Mouse (Mus musculus) liver, embryonic 13.5 days (tissue): ENCODE measurements around the gene Bcl2. TPM values are rescaled to one million over a fixed set of nuclear protein-coding genes. Genes with fewer than 3 reads are reported as not detected.

Experiments
- ATAC-seq: fragments of 200-750 bp; cut with Nextera tagmentation; 2 replicates; pipeline ENCODE4 v1.8.0; 2017; ENCODE audit warnings: low read depth, mild to moderate bottlenecking, moderate number of reproducible peaks, moderate library complexity
- DNase-seq: peaks from one replicate; pipeline ENCODE4 v3.0.0; 2022
- H3K27ac ChIP-seq: fragments of 300-500 bp; sonication (generic); 2 replicates; pipeline ENCODE4 v1.5.1; 2015; ENCODE audit warnings: moderate library complexity, mild to moderate bottlenecking, inconsistent platforms
- H3K27me3 ChIP-seq: fragments of 300-500 bp; sonication (generic); 2 replicates; pipeline ENCODE4 v1.6.1; 2015; ENCODE audit warnings: mild to moderate bottlenecking, inconsistent platforms
- H3K36me3 ChIP-seq: fragments of 300-500 bp; sonication (generic); 2 replicates; pipeline ENCODE4 v1.6.1; 2015; ENCODE audit warnings: mild to moderate bottlenecking, inconsistent platforms
- H3K4me1 ChIP-seq: fragments of 300-500 bp; sonication (generic); replicated peaks from 2 replicates; pipeline ENCODE4 v1.6.1; 2015; ENCODE audit warnings: inconsistent platforms
- H3K4me2 ChIP-seq: fragments of 300-500 bp; sonication (generic); 2 replicates; pipeline ENCODE4 v1.6.1; 2015; ENCODE audit warnings: inconsistent platforms, mild to moderate bottlenecking, moderate library complexity
- H3K4me3 ChIP-seq: fragments of 300-500 bp; sonication (generic); replicated peaks from 2 replicates; pipeline ENCODE4 v1.5.1; 2015; ENCODE audit warnings: mild to moderate bottlenecking, inconsistent platforms
- H3K9ac ChIP-seq: fragments of 300-500 bp; sonication (generic); 2 replicates; pipeline ENCODE4 v1.6.1; 2015; ENCODE audit warnings: mild to moderate bottlenecking, inconsistent platforms
- H3K9me3 ChIP-seq: fragments of 300-500 bp; sonication (generic); replicated peaks from 2 replicates; pipeline ENCODE4 v1.6.1; 2016; ENCODE audit warnings: inconsistent platforms
- WGBS: fragments of 180-500 bp; shearing (Covaris S2); methylation state at CpG from one replicate; pipeline ENCODE4 v1.1.7; 2015; ENCODE audit not compliant: insufficient replicate concordance; 5-methylcytosine and 5-hydroxymethylcytosine counted together
- polyA plus RNA-seq: library from polyadenylated mRNA; unstranded; fragments of >200 nt; fragmentation: Nextera tagmentation; extraction: Ambion mirVana; gene quantifications from 2 replicates; pipeline ENCODE4 v1.2.1, GENCODE M21; 2015

Gene Bcl2
- polyA plus RNA-seq, 1 experiment from 2014 or later: 1.0 TPM

GRCm38 (mm10) chr1:106612166-106613031 is 101.7 kb downstream of the Bcl2 start:
- H3K27me3 ChIP-seq: no peaks in the 10 kb centered on the region
- WGBS: 35% methylated on average over 8 of the region's 8 CpGs
- no peak overlapping the region for H3K27ac ChIP-seq
- H3K4me1 ChIP-seq: no peaks in the 10 kb centered on the region
- H3K4me3 ChIP-seq: no peak overlapping the region
- H3K9ac ChIP-seq: no peak overlapping the region
- no peaks in the 10 kb centered on the region for H3K9me3 ChIP-seq
- ATAC-seq: no peak
- no peaks in the 10 kb centered on the region for H3K36me3 ChIP-seq
- no peak overlapping the region for H3K4me2 ChIP-seq
- DNase-seq: no peak

GRCm38 (mm10) chr1:106611246-106611645 is 102.8 kb downstream of the Bcl2 start:
- ATAC-seq (no peak), DNase-seq (no peak)
- Histone ChIP-seq H3K27ac (no peak overlapping the region), H3K9ac (no peak overlapping the region), H3K36me3 (no peaks in the 10 kb centered on the region), H3K4me2 (no peak overlapping the region), H3K9me3 (no peaks in the 10 kb centered on the region), H3K4me1 (no peaks in the 10 kb centered on the region), H3K4me3 (no peak overlapping the region), H3K27me3 (no peaks in the 10 kb centered on the region)
- 68% methylated on average over 6 of the region's 6 CpGs for whole genome bisulfite sequencing

GRCm38 (mm10) chr1:106608098-106608778 is 105.8 kb downstream of the Bcl2 start:
- WGBS: 72% methylated on average over 4 of the region's 4 CpGs
- no peaks in the 10 kb centered on the region for H3K4me1 ChIP-seq
- DNase-seq: no peak
- no peak overlapping the region for H3K4me2 ChIP-seq
- no peak for ATAC-seq
- H3K4me3 ChIP-seq: no peak overlapping the region
- H3K27me3 ChIP-seq: no peaks in the 10 kb centered on the region
- no peak overlapping the region for H3K9ac ChIP-seq
- H3K27ac ChIP-seq: no peak overlapping the region
- no peaks in the 10 kb centered on the region for H3K9me3 ChIP-seq
- H3K36me3 ChIP-seq: no peaks in the 10 kb centered on the region

GRCm38 (mm10) chr1:106606951-106607350 is 107.1 kb downstream of the Bcl2 start:
- no peaks in the 10 kb centered on the region for H3K9me3 ChIP-seq
- no peaks in the 10 kb centered on the region for H3K4me1 ChIP-seq
- no peak overlapping the region for H3K4me2 ChIP-seq
- no peak overlapping the region for H3K9ac ChIP-seq
- H3K4me3 ChIP-seq: no peak overlapping the region
- H3K36me3 ChIP-seq: no peaks in the 10 kb centered on the region
- 57% methylated on average over 5 of the region's 5 CpGs for WGBS
- no peak for ATAC-seq
- no peak overlapping the region for H3K27ac ChIP-seq
- no peak for DNase-seq
- H3K27me3 ChIP-seq: no peaks in the 10 kb centered on the region

- Histone ChIP-seq H3K9me3 (no peaks in the 10 kb centered on the region), H3K27ac (no peak overlapping the region), H3K4me2 (no peak overlapping the region), H3K27me3 (no peaks in the 10 kb centered on the region), H3K4me3 (no peak overlapping the region), H3K4me1 (no peaks in the 10 kb centered on the region), H3K9ac (no peak overlapping the region), H3K36me3 (no peaks in the 10 kb centered on the region)
- DNase-seq (no peak), ATAC-seq (no peak)
- 68% methylated on average over 4 of the region's 4 CpGs for WGBS
Observed at GRCm38 (mm10) chr1:106603406-106603805, 110.7 kb downstream of the Bcl2 start.

- H3K9ac ChIP-seq: no peak overlapping the region
- no peak for DNase-seq
- H3K4me2 ChIP-seq: no peak overlapping the region
- H3K9me3 ChIP-seq: no peaks in the 10 kb centered on the region
- 35% methylated on average over 6 of the region's 6 CpGs for WGBS
- H3K4me3 ChIP-seq: no peak overlapping the region
- H3K36me3 ChIP-seq: no peaks in the 10 kb centered on the region
- H3K4me1 ChIP-seq: no peaks in the 10 kb centered on the region
- no peak overlapping the region for H3K27ac ChIP-seq
- H3K27me3 ChIP-seq: no peaks in the 10 kb centered on the region
- no peak for ATAC-seq
Observed at GRCm38 (mm10) chr1:106602941-106603340, 111.1 kb downstream of the Bcl2 start.

GRCm38 (mm10) chr1:106602536-106602935 is 111.5 kb downstream of the Bcl2 start:
- H3K27ac ChIP-seq: no peak overlapping the region
- no peak overlapping the region for H3K4me3 ChIP-seq

GRCm38 (mm10) chr1:106601247-106601646 is 112.8 kb downstream of the Bcl2 start:
- DNase-seq: no peak
- Histone ChIP-seq H3K27ac (no peak overlapping the region), H3K9me3 (no peaks in the 10 kb centered on the region), H3K4me2 (no peak overlapping the region), H3K27me3 (no peaks in the 10 kb centered on the region), H3K4me3 (no peak overlapping the region), H3K36me3 (no peaks in the 10 kb centered on the region), H3K4me1 (no peaks in the 10 kb centered on the region), H3K9ac (no peak overlapping the region)
- 60% methylated on average over 4 of the region's 4 CpGs for WGBS
- no peak for ATAC-seq

More at GRCm38 (mm10) chr1:106602536-106602935, 111.5 kb downstream of the Bcl2 start:
- Histone ChIP-seq H3K4me1 (no peaks in the 10 kb centered on the region), H3K36me3 (no peaks in the 10 kb centered on the region), H3K4me2 (no peak overlapping the region), H3K9me3 (no peaks in the 10 kb centered on the region), H3K27me3 (no peaks in the 10 kb centered on the region), H3K9ac (no peak overlapping the region)
- no peak for ATAC-seq
- WGBS: 44% methylated on average over 5 of the region's 5 CpGs
- DNase-seq: no peak

- Histone ChIP-seq H3K27me3 (no peaks in the 10 kb centered on the region), H3K4me3 (no peak overlapping the region), H3K4me1 (no peaks in the 10 kb centered on the region), H3K36me3 (no peaks in the 10 kb centered on the region), H3K9me3 (no peaks in the 10 kb centered on the region), H3K4me2 (no peak overlapping the region), H3K27ac (no peak overlapping the region), H3K9ac (no peak overlapping the region)
- ATAC-seq: no peak
- no peak for DNase-seq
- 40% methylated on average over 5 of the region's 5 CpGs for WGBS
Observed at GRCm38 (mm10) chr1:106600841-106601240, 113.2 kb downstream of the Bcl2 start.

GRCm38 (mm10) chr1:106598292-106598583 is 115.8 kb downstream of the Bcl2 start:
- 74% methylated on average over 2 of the region's 2 CpGs for WGBS
- Histone ChIP-seq H3K4me1 (no peaks in the 10 kb centered on the region), H3K4me3 (no peak overlapping the region), H3K27ac (no peak overlapping the region), H3K9me3 (no peaks in the 10 kb centered on the region), H3K4me2 (no peak overlapping the region), H3K27me3 (no peaks in the 10 kb centered on the region), H3K9ac (no peak overlapping the region), H3K36me3 (no peaks in the 10 kb centered on the region)
- no peak for DNase-seq
- ATAC-seq: no peak

- H3K9me3 ChIP-seq: no peaks in the 10 kb centered on the region
- no peak overlapping the region for H3K27ac ChIP-seq
- no peaks in the 10 kb centered on the region for H3K27me3 ChIP-seq
- 62% methylated on average over 5 of the region's 5 CpGs for WGBS
- no peak overlapping the region for H3K9ac ChIP-seq
- H3K36me3 ChIP-seq: no peaks in the 10 kb centered on the region
- no peak for DNase-seq
- ATAC-seq: no peak
- no peak overlapping the region for H3K4me3 ChIP-seq
- H3K4me1 ChIP-seq: no peaks in the 10 kb centered on the region
- no peak overlapping the region for H3K4me2 ChIP-seq
Observed at GRCm38 (mm10) chr1:106597575-106598291, 116.3 kb downstream of the Bcl2 start.
